Mouse (Mus musculus): ENCODE data around the gene Gas7.

DNA sequence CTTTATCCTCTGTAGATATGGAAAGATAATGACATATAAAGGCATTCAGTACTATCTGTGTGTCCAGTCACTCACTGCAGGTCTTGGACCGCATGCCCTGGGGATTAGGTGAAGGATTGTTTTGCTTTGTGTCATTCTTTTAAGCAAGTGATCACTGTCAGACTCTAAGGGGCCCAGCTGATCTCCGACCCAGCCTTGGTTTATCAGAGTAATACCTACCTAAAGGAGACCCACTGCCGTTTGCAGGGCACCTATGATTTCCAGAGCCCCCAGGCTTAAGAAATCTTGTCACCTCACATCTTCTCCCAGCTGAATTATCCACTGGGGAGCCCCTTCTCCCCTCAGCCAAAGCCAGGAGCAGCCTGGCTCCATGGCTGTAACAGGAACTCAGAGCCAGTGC, 70.6 kb downstream of the Gas7 start:
- TF ChIP-seq GATA1 (IDR thresholded peaks at IDR 0.05; ENCODE audit: borderline replicate concordance, low read length) (no peak), FLI1 (IDR thresholded peaks at IDR 0.05; ENCODE audit: low read length) (no peak)

All from megakaryocyte, embryonic 14.5 days (primary cell).